In the genomic region with DNA sequence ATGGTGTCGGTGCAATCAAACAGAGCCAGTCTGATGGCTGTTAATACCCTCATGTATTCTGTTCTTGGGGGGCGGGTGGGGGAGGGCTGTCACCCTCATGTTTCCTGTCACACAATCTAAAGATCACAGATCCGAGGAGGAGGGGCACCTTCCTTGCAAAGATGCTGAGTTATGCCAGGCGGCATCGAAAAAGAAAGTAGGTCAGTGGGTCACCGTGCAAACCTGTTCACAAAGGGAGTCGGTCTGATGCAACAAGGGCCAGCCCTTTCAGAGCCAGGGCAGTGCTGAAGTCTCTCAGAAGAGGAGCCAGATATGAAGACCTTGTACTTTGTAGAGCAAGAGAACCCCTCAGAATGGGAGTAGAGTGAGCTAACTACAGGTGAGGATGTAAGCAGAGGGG, we compare ENCODE assay signal across 8 mouse cellular contexts. TPM values are rescaled to one million over a fixed set of nuclear protein-coding genes. Genes with fewer than 3 reads are reported as not detected.
A peak's percentile ranks its signal among the peaks of the same experiment; 100 is the strongest.
DNase-seq lines count a peak whose midpoint lies in the region; ATAC-seq lines count a peak whose summit lies in the region.

No protein-coding gene starts in this region.

- intact Hi-C loops in gastrocnemius, postnatal 14 days (cut with DNase I; ENCODE audit: low total_unique reads) = no loop called here
- intact Hi-C loops in left cerebral cortex, postnatal 4 days (cut with DNase I) = no loop called here

- peak; percentile 10 for DNase-seq in kidney, adult 18-20 months
- no peak for DNase-seq in kidney, postnatal 10 days
- peak; percentile 61 for DNase-seq in adrenal gland, postnatal 14 days
- DNase-seq in natural killer cell, adult 2 months (ENCODE audit: low spot score in 2 of 2) = peak; percentile 5 to 17
- DNase-seq in ovary, postnatal 10 days (ENCODE audit: low spot score) = no peak
- no peak for DNase-seq in gastrocnemius, postnatal 14 days
- DNase-seq in left cerebral cortex, postnatal 4 days = no peak

- ATAC-seq in granulocyte monocyte progenitor cell, adult 5-6 weeks (replicated peaks; ENCODE audit: poor library complexity, severe bottlenecking) = peak; percentile 30; the same call in 1 of the 2 replicates

RNA-seq across cellular contexts. Expression of gene Pdcl3, which starts 39.7 kb away (rescaled TPM):
- total RNA-seq in adrenal gland, postnatal 14 days (2021) = 93.9 and 99.6 TPM in 2 replicates
- 71.6 and 80.5 TPM in 2 replicates for total RNA-seq in granulocyte monocyte progenitor cell, adult 5-6 weeks (2014; fragmentation: Nextera tagmentation)
- total RNA-seq in granulocyte monocyte progenitor cell, adult 5-6 weeks (2017) = 44.2 and 73.6 TPM in 2 replicates
- total RNA-seq in gastrocnemius, postnatal 14 days (2021) = 10 to 100 TPM; 64.4 to 70.5 TPM
- total RNA-seq in left cerebral cortex, postnatal 4 days (2021) = 10 to 100 TPM; 64.4 to 68.7 TPM

Comparison
In these comparisons a context has a peak if more than half of its experiments do, and no peak if none do; other contexts are left out.
1. DNase-seq: peak in kidney, adult 18-20 months (single experiment), adrenal gland, postnatal 14 days (single experiment) and natural killer cell, adult 2 months (2 of 2); none in kidney, postnatal 10 days (single experiment), ovary, postnatal 10 days (single experiment), gastrocnemius, postnatal 14 days (single experiment) and left cerebral cortex, postnatal 4 days (single experiment).